Comparison of ENCODE assay signal across 17 mouse cellular contexts in the genomic region with DNA sequence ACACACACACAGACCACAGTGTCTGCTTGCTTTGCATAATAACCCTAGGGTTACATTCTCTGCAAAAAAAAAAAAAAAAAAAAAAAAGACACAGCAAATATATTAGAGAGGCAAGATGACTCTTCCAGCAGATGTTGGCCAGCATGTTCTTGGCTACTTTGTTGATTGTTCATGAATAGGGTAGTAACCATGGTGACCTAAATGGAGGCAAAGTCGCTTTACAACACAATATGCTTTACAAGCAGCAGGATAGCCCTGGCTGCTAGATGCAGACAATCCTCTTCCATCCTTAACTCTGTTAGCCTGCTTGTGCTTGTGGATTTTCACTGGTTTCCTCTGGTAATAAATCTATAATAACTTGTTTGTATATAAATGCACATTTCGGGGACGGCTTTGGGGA.
DNase-seq lines count a peak whose midpoint lies in the region; ATAC-seq lines count a peak whose summit lies in the region.
"Had no signal": no experiment of that assay in that cellular context is flagged by ENCODE, and none has a peak within 500 bp of the region (broad histone marks: within the 10 kb centered on the region; RNA-seq: fewer than 3 reads in every experiment).

No protein-coding gene starts in this region.

- DNase-seq in midbrain, embryonic 14.5 days = peak; percentile 7
- no peak for DNase-seq in midbrain, embryonic 10.5 days (ENCODE audit: low spot score)
- DNase-seq in embryo, embryonic 10.5 days (ENCODE audit: low spot score) = peak; percentile 34
- no peak for DNase-seq in hindbrain, embryonic 14.5 days (ENCODE audit: low spot score)
- no peak for DNase-seq in ovary, adult 18-20 months (ENCODE audit: low spot score)
- DNase-seq in kidney, postnatal 25 days = no peak
- DNase-seq: adrenal gland, postnatal 10 days; cerebellum, adult 18-20 months; gastrocnemius, postnatal 25 days; heart, postnatal 10 days; lung, postnatal 10 days; right cerebral cortex, adult 18-20 months; thymus, adult 18-20 months had no signal

- no peak for ATAC-seq in midbrain, embryonic 14.5 days (ENCODE audit: low FRiP score, low TSS enrichment)
- ATAC-seq in hindbrain, embryonic 14.5 days (ENCODE audit: low FRiP score) = peak; percentile 70; the same call in 1 of the 2 replicates
- peak; percentile 74; the same call in 1 of the 2 replicates for ATAC-seq in neural tube, embryonic 13.5 days (ENCODE audit: low read depth)
- no peak for ATAC-seq in frontal cortex, adult (ENCODE audit: low TSS enrichment)

- H3K36me3 ChIP-seq in midbrain, embryonic 14.5 days (ENCODE audit: control insufficient read depth, insufficient read depth, low read length) = no peaks in the 10 kb centered on the region
- no peaks in the 10 kb centered on the region for H3K36me3 ChIP-seq in midbrain, embryonic 10.5 days
- H3K36me3 ChIP-seq in hindbrain, embryonic 14.5 days (replicated peaks; ENCODE audit: control insufficient read depth, insufficient read depth) = no peaks in the 10 kb centered on the region
- no peaks in the 10 kb centered on the region for H3K36me3 ChIP-seq in neural tube, embryonic 13.5 days
- H3K36me3 ChIP-seq: embryonic facial prominence, embryonic 10.5 days; liver, embryonic 15.5 days had no signal

- 56% methylated on average over 3 of the region's 3 CpGs for WGBS in midbrain, embryonic 14.5 days
- 60% methylated on average over 3 of the region's 3 CpGs for WGBS in midbrain, embryonic 10.5 days
- 56% methylated on average over 3 of the region's 3 CpGs for WGBS in hindbrain, embryonic 14.5 days
- 41% methylated on average over 3 of the region's 3 CpGs for whole genome bisulfite sequencing in neural tube, embryonic 13.5 days

- no peak overlapping the region for H3K4me2 ChIP-seq in midbrain, embryonic 14.5 days (ENCODE audit: low read length)
- H3K4me2 ChIP-seq in hindbrain, embryonic 14.5 days (replicated peaks) = no peak overlapping the region
- H3K4me2 ChIP-seq in neural tube, embryonic 13.5 days = no peak overlapping the region
- H3K4me2 ChIP-seq: liver, embryonic 15.5 days had no signal

- H3K4me3 ChIP-seq in midbrain, embryonic 14.5 days (replicated peaks; ENCODE audit: low read depth, low read length) = no peak overlapping the region
- no peak overlapping the region for H3K4me3 ChIP-seq in midbrain, embryonic 10.5 days
- no peak overlapping the region for H3K4me3 ChIP-seq in hindbrain, embryonic 14.5 days (replicated peaks; ENCODE audit: low read length)
- H3K4me3 ChIP-seq in neural tube, embryonic 13.5 days = no peak overlapping the region
- H3K4me3 ChIP-seq: embryonic facial prominence, embryonic 10.5 days; liver, embryonic 15.5 days had no signal

- H3K4me1 ChIP-seq in midbrain, embryonic 14.5 days (ENCODE audit: control insufficient read depth, insufficient read depth, low read length) = no peaks in the 10 kb centered on the region
- H3K4me1 ChIP-seq in midbrain, embryonic 10.5 days = peaks cover 8% of the 10 kb centered on the region
- H3K4me1 ChIP-seq in hindbrain, embryonic 14.5 days (replicated peaks; ENCODE audit: control insufficient read depth, insufficient read depth, low read length) = no peaks in the 10 kb centered on the region
- no peaks in the 10 kb centered on the region for H3K4me1 ChIP-seq in neural tube, embryonic 13.5 days (replicated peaks)
- H3K4me1 ChIP-seq: embryonic facial prominence, embryonic 10.5 days; liver, embryonic 15.5 days had no signal

- no peak overlapping the region for H3K27ac ChIP-seq in midbrain, embryonic 14.5 days (replicated peaks; ENCODE audit: low read depth, low read length)
- H3K27ac ChIP-seq in midbrain, embryonic 10.5 days (replicated peaks) = no peak overlapping the region
- H3K27ac ChIP-seq in hindbrain, embryonic 14.5 days = no peak overlapping the region
- H3K27ac ChIP-seq in neural tube, embryonic 13.5 days (replicated peaks) = no peak overlapping the region
- H3K27ac ChIP-seq: embryonic facial prominence, embryonic 10.5 days; liver, embryonic 15.5 days had no signal

- no peak overlapping the region for H3K9ac ChIP-seq in midbrain, embryonic 14.5 days (replicated peaks; ENCODE audit: low read length)
- no peak overlapping the region for H3K9ac ChIP-seq in hindbrain, embryonic 14.5 days
- H3K9ac ChIP-seq in neural tube, embryonic 13.5 days = no peak overlapping the region
- H3K9ac ChIP-seq: liver, embryonic 15.5 days had no signal

- H3K9me3 ChIP-seq in midbrain, embryonic 14.5 days (ENCODE audit: control insufficient read depth, low read length) = no peaks in the 10 kb centered on the region
- H3K9me3 ChIP-seq in midbrain, embryonic 10.5 days (replicated peaks) = no peaks in the 10 kb centered on the region
- H3K9me3 ChIP-seq in hindbrain, embryonic 14.5 days (ENCODE audit: control insufficient read depth, low read length) = no peaks in the 10 kb centered on the region
- no peaks in the 10 kb centered on the region for H3K9me3 ChIP-seq in neural tube, embryonic 13.5 days
- H3K9me3 ChIP-seq: embryonic facial prominence, embryonic 10.5 days; liver, embryonic 15.5 days had no signal

- H3K27me3 ChIP-seq in midbrain, embryonic 14.5 days (ENCODE audit: control insufficient read depth, insufficient read depth, low read length) = no peaks in the 10 kb centered on the region
- H3K27me3 ChIP-seq in midbrain, embryonic 10.5 days (ENCODE audit: low read depth, poor library complexity, severe bottlenecking) = no peaks in the 10 kb centered on the region
- no peaks in the 10 kb centered on the region for H3K27me3 ChIP-seq in hindbrain, embryonic 14.5 days (ENCODE audit: control insufficient read depth, insufficient read depth, low read length)
- H3K27me3 ChIP-seq in neural tube, embryonic 13.5 days = no peaks in the 10 kb centered on the region
- H3K27me3 ChIP-seq: liver, embryonic 15.5 days had no signal

Comparison
In these comparisons a context has a peak if more than half of its experiments do, and no peak if none do; other contexts are left out.
1. DNase-seq: peak in midbrain, embryonic 14.5 days (single experiment) and embryo, embryonic 10.5 days (single experiment); none in midbrain, embryonic 10.5 days (single experiment), hindbrain, embryonic 14.5 days (single experiment), ovary, adult 18-20 months (single experiment) and kidney, postnatal 25 days (0 of 2).
2. ATAC-seq: peak in hindbrain, embryonic 14.5 days (single experiment) and neural tube, embryonic 13.5 days (single experiment); none in midbrain, embryonic 14.5 days (single experiment) and frontal cortex, adult (single experiment).